Mouse (Mus musculus): ENCODE data around the gene Gm21310.
"Not testable (repeated sequence)": the region's sequence is repeated elsewhere in the genome, so short reads cannot be mapped to it uniquely, and the experiment has no call there.

The Gm21310 gene

GRCm38 (mm10) chrY:10147083-10147482 lies at the start of gene Gm21310:
Gm21310 (minus strand) TSS chrY:10147183.
- not testable (repeated sequence) for DNase-seq

All from lung, adult 18-20 months (tissue).